Mouse (Mus musculus) CH12.LX (cell line): Measurements from ENCODE around the gene Casc4. TPM values are rescaled to one million over a fixed set of nuclear protein-coding genes. Genes with fewer than 3 reads are reported as not detected.

ENCODE experiments used
- DNase-seq: peaks from one replicate; pipeline ENCODE4 v3.0.0-alpha.2; 2013; ENCODE audit errors: extremely low read depth
- H3K27ac ChIP-seq: 2 replicates; pipeline ENCODE4 v1.5.1; 2012; ENCODE audit warnings: low read depth, mild to moderate bottlenecking, control low read depth, moderate library complexity; ENCODE audit not compliant: insufficient read depth
- H3K27me3 ChIP-seq: replicated peaks from 2 replicates; pipeline ENCODE3; 2012; ENCODE audit warnings: inconsistent platforms
- H3K36me3 ChIP-seq, 2 experiments: replicated peaks in 1 of 2; 2 replicates each; pipeline versions ENCODE3 to v1.6.1; 2012; ENCODE audit warnings: inconsistent platforms in 1 of 2, low read length in 1 of 2, mild to moderate bottlenecking in 1 of 2, mixed read lengths in 1 of 2, moderate library complexity in 1 of 2; ENCODE audit not compliant: control insufficient read depth in 1 of 2, insufficient read depth in 1 of 2
- H3K4me1 ChIP-seq, 2 experiments: 2 replicates each; pipeline ENCODE4 v1.6.1; 2012; ENCODE audit warnings: inconsistent platforms in 1 of 2, moderate library complexity in 1 of 2; ENCODE audit not compliant: insufficient read depth in 2 of 2, control insufficient read depth in 1 of 2
- H3K4me2 ChIP-seq: 2 replicates; pipeline ENCODE4 v1.6.1; 2012; ENCODE audit warnings: low read depth, mild to moderate bottlenecking, control low read depth; ENCODE audit not compliant: poor library complexity, insufficient read depth, severe bottlenecking
- H3K4me3 ChIP-seq, 3 experiments: fragments of 150-350 bp in 1 of 3; sonication (generic) in 1 of 3; replicated peaks in 1 of 3; 2 replicates each; pipeline versions ENCODE3 to v1.5.1; 2011 to 2012; ENCODE audit warnings: low read depth in 2 of 3, low read length in 2 of 3, mild to moderate bottlenecking in 2 of 3, moderate library complexity in 2 of 3, control low read depth in 1 of 3, improper control_type of control experiment in 1 of 3, inconsistent platforms in 1 of 3, mixed read lengths in 1 of 3; ENCODE audit not compliant: poor library complexity in 1 of 3
- H3K79me2 ChIP-seq: replicated peaks from 2 replicates; pipeline ENCODE4 v1.6.1; 2012; ENCODE audit warnings: mild to moderate bottlenecking, moderate library complexity; ENCODE audit not compliant: control insufficient read depth, poor library complexity, insufficient read depth, severe bottlenecking; ENCODE audit errors: extremely low read depth
- H3K9ac ChIP-seq: 2 replicates; pipeline ENCODE4 v1.6.1; 2012; ENCODE audit warnings: low read depth, mild to moderate bottlenecking, control low read depth, moderate library complexity; ENCODE audit not compliant: insufficient read depth
- H3K9me3 ChIP-seq: replicated peaks from 2 replicates; pipeline ENCODE3; 2012; ENCODE audit warnings: low read length, inconsistent platforms, mixed read lengths
- BHLHE40 ChIP-seq: IDR thresholded peaks from 2 replicates; pipeline ENCODE4 v1.6.1; 2011; ENCODE audit warnings: mild to moderate bottlenecking, low read depth, low read length, improper control_type of control experiment
- CHD2 ChIP-seq: IDR thresholded peaks from 2 replicates; pipeline ENCODE4 v1.6.1; 2011; ENCODE audit warnings: low read length, improper control_type of control experiment
- CTCF ChIP-seq, 2 experiments: IDR thresholded peaks in 1 of 2; conservative IDR thresholded peaks in 1 of 2; 2 replicates each; pipeline ENCODE4 v1.5.1; 2011 to 2012; ENCODE audit warnings: low read depth in 2 of 2, low read length in 2 of 2, improper control_type of control experiment in 1 of 2, inconsistent platforms in 1 of 2, mild to moderate bottlenecking in 1 of 2, moderate library complexity in 1 of 2
- ELF1 ChIP-seq: IDR thresholded peaks from 2 replicates; pipeline ENCODE4 v1.6.1; 2014; ENCODE audit warnings: low read depth, mild to moderate bottlenecking, inconsistent platforms, low read length, improper control_type of control experiment
- IRF4 ChIP-seq: IDR thresholded peaks from 2 replicates; pipeline ENCODE4 v1.6.1; 2014; ENCODE audit warnings: low read depth, mild to moderate bottlenecking, inconsistent platforms, low read length, improper control_type of control experiment
- JUN ChIP-seq: IDR thresholded peaks from 2 replicates; pipeline ENCODE4 v1.6.1; 2011; ENCODE audit warnings: low read depth, mild to moderate bottlenecking, low read length, improper control_type of control experiment, moderate library complexity; ENCODE audit not compliant: insufficient read depth
- JUND ChIP-seq: conservative IDR thresholded peaks from 2 replicates; pipeline ENCODE4 v1.6.1; 2011; ENCODE audit warnings: low read depth, low read length, improper control_type of control experiment
- MAFK ChIP-seq: IDR thresholded peaks from 2 replicates; pipeline ENCODE4 v1.6.1; 2011; ENCODE audit warnings: low read length, improper control_type of control experiment; ENCODE audit not compliant: insufficient replicate concordance
- MAX ChIP-seq: IDR thresholded peaks from 2 replicates; pipeline ENCODE4 v1.6.1; 2011; ENCODE audit warnings: low read length, improper control_type of control experiment
- MEF2A ChIP-seq: IDR thresholded peaks from 2 replicates; pipeline ENCODE4 v1.6.1; 2014; ENCODE audit warnings: low read depth, mild to moderate bottlenecking, inconsistent platforms, low read length, improper control_type of control experiment, borderline replicate concordance
- MYC ChIP-seq: IDR thresholded peaks from 2 replicates; pipeline ENCODE4 v1.6.1; 2011; ENCODE audit warnings: low read depth, mild to moderate bottlenecking, improper control_type of control experiment, low read length
- NRF1 ChIP-seq: IDR thresholded peaks from 2 replicates; pipeline ENCODE4 v1.6.1; 2014; ENCODE audit warnings: low read depth, mild to moderate bottlenecking, inconsistent platforms, low read length, improper control_type of control experiment, moderate library complexity
- PAX5 ChIP-seq: IDR thresholded peaks from 2 replicates; pipeline ENCODE4 v1.6.1; 2012; ENCODE audit warnings: low read length, inconsistent platforms, mixed read lengths
- POLR2A ChIP-seq: IDR thresholded peaks from 2 replicates; pipeline ENCODE4 v1.6.1; 2011; ENCODE audit warnings: low read depth, mild to moderate bottlenecking, improper control_type of control experiment, low read length
- SIN3A ChIP-seq: IDR thresholded peaks from 2 replicates; pipeline ENCODE4 v1.6.1; 2012; ENCODE audit warnings: low read length, improper control_type of control experiment, inconsistent platforms
- TCF12 ChIP-seq: IDR thresholded peaks from 2 replicates; pipeline ENCODE4 v1.6.1; 2014; ENCODE audit warnings: low read depth, mild to moderate bottlenecking, inconsistent platforms, low read length, improper control_type of control experiment
- UBTF ChIP-seq: IDR thresholded peaks from 2 replicates; pipeline ENCODE4 v1.6.1; 2012; ENCODE audit warnings: low read depth, mild to moderate bottlenecking, inconsistent platforms, low read length, improper control_type of control experiment, moderate library complexity
- USF1 ChIP-seq: IDR thresholded peaks from 2 replicates; pipeline ENCODE4 v1.6.1; 2014; ENCODE audit warnings: low read depth, mild to moderate bottlenecking, inconsistent platforms, low read length, improper control_type of control experiment
- ZMIZ1 ChIP-seq: IDR thresholded peaks from 2 replicates; pipeline ENCODE4 v1.6.1; 2012; ENCODE audit warnings: low read depth, mild to moderate bottlenecking, inconsistent platforms, low read length, improper control_type of control experiment
- ZNF384 ChIP-seq: IDR thresholded peaks from 2 replicates; pipeline ENCODE4 v1.6.1; 2012; ENCODE audit warnings: low read depth, low read length, improper control_type of control experiment, inconsistent platforms
- dilution Hi-C: fragments of 300-500 bp; cut with MboI; formaldehyde crosslinking; loops from 2 replicates; pipeline ENCODE4 v1.14.3; 2020; ENCODE audit warnings: low sequenced_read_pairs; ENCODE audit not compliant: extremely low pct_unique_long_range_greater_than_20kb, extremely low pct_ligation_motif_present
- in situ Hi-C: fragments of 300-500 bp; cut with MboI; formaldehyde crosslinking; loops from 3 replicates; pipeline ENCODE4 v1.14.3; 2019; ENCODE audit warnings: low sequenced_read_pairs, low pct_ligation_motif_present, low pct_unique_long_range_greater_than_20kb, mixed read lengths
- polyA plus RNA-seq: library from polyadenylated mRNA; unstranded; fragments of >175 nt; gene quantifications from 2 replicates; pipeline ENCODE4 v1.2.1, GENCODE M21; 2012; ENCODE audit warnings: low read depth; ENCODE audit not compliant: insufficient read length
- total RNA-seq, 2 experiments: library from RNA; depleted of rRNA; stranded (reverse); fragments of 300-350 nt in 1 of 2; fragments of >200 nt in 1 of 2; gene quantifications; 2 replicates each; pipeline ENCODE4 v1.2.3; 2012 to 2014

Gene Casc4
- total and polyA plus RNA-seq, 3 experiments: 10.9 to 19.7 (median 14.4) TPM

DNA sequence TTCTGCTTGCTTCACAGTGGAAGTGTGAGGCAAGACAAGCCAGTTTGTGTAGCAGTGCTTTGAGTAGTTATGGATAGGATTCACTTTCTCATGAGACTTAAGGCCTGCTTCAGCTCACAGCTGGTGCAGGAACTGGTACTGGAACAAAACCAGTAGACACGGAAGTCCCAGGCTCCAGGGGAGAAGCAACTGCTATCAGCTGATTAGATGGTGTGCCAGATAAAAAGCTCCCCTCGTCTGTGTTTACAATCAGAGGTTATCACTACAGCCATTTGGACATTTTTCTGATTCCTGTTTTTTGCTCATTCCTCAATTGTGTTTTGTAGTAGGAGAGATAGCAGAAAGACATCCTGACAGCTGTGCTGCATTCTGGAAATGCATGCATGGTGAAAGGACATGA, 14.7 kb upstream of the Casc4 start:
- dilution Hi-C loops (no loop called here), in situ Hi-C loops (no loop called here)
- no peak for DNase-seq
- Histone ChIP-seq H3K9ac (no peak overlapping the region), H3K36me3 (no peaks in the 10 kb centered on the region), H3K4me2 (no peak overlapping the region), H3K27ac (no peak overlapping the region), H3K9me3 (no peaks in the 10 kb centered on the region), H3K27me3 (no peaks in the 10 kb centered on the region), H3K79me2 (no peaks in the 10 kb centered on the region), H3K4me1 (peaks cover 0 to 6% of the 10 kb centered on the region in 2 experiments; a peak in 1 of 4 replicates), H3K4me3 (no peak overlapping the region)
- TF ChIP-seq BHLHE40: no peak
- TF ChIP-seq USF1: no peak
- TF ChIP-seq JUN: no peak
- TF ChIP-seq CTCF (conservative IDR thresholded peaks at IDR 0.05 in 1 of 2, IDR thresholded peaks at IDR 0.05 in 1 of 2; ENCODE audit: low read depth in 2 of 2, low read length in 2 of 2): no peak
- no peak for TF ChIP-seq CHD2
- TF ChIP-seq TCF12: no peak
- TF ChIP-seq MEF2A: no peak
- TF ChIP-seq ZNF384: no peak
- TF ChIP-seq ZMIZ1: no peak
- TF ChIP-seq NRF1: no peak
- no peak for TF ChIP-seq MAFK
- no peak for TF ChIP-seq UBTF

- no peaks in the 10 kb centered on the region for H3K79me2 ChIP-seq
- no peaks in the 10 kb centered on the region for H3K9me3 ChIP-seq
- in situ Hi-C loops: no loop called here
- no peaks in the 10 kb centered on the region for H3K27me3 ChIP-seq
- no peak for TF ChIP-seq IRF4
- no peak for TF ChIP-seq SIN3A
- TF ChIP-seq UBTF: no peak
- no peak for TF ChIP-seq PAX5
- no peaks in the 10 kb centered on the region for H3K36me3 ChIP-seq
- no peak for DNase-seq
- H3K9ac ChIP-seq: no peak overlapping the region
- H3K4me1 ChIP-seq: peaks cover 0 to 6% of the 10 kb centered on the region in 2 experiments; a peak in 1 of 4 replicates
- H3K27ac ChIP-seq: no peak overlapping the region
- dilution Hi-C loops: no loop called here
- H3K4me2 ChIP-seq: no peak overlapping the region
- no peak overlapping the region for H3K4me3 ChIP-seq
Observed at GRCm38 (mm10) chr2:121853974-121854373, 12.8 kb upstream of the Casc4 start.

- no peak overlapping the region for H3K27ac ChIP-seq
- H3K36me3 ChIP-seq: no peaks in the 10 kb centered on the region
- no peak overlapping the region for H3K9ac ChIP-seq
- no peaks in the 10 kb centered on the region for H3K4me1 ChIP-seq
- peaks cover 3% of the 10 kb centered on the region for H3K27me3 ChIP-seq
- no peak overlapping the region for H3K4me2 ChIP-seq
- TF ChIP-seq USF1: no peak
- no peak for TF ChIP-seq POLR2A
- TF ChIP-seq PAX5: no peak
- TF ChIP-seq NRF1: no peak
- no peak for TF ChIP-seq JUND
- TF ChIP-seq MAX: no peak
- no peak for TF ChIP-seq ELF1
- TF ChIP-seq SIN3A: no peak
- TF ChIP-seq CHD2: no peak
- no peak for TF ChIP-seq MYC
- in situ Hi-C loops (no loop called here), dilution Hi-C loops (no loop called here)
- DNase-seq: no peak
- no peak overlapping the region for H3K4me3 ChIP-seq
- H3K9me3 ChIP-seq: no peaks in the 10 kb centered on the region
- no peaks in the 10 kb centered on the region for H3K79me2 ChIP-seq
Observed at GRCm38 (mm10) chr2:121859380-121859980, 7.3 kb upstream of the Casc4 start.
